Mouse (Mus musculus) lung, embryonic 16.5 days (tissue): ENCODE measurements around the gene Pkd1. TPM values are rescaled to one million over a fixed set of nuclear protein-coding genes. Genes with fewer than 3 reads are reported as not detected.

Experiments used
- ATAC-seq: fragments of 200-750 bp; cut with Nextera tagmentation; 2 replicates; pipeline ENCODE4 v1.8.0; 2017; ENCODE audit warnings: low read depth, mild to moderate bottlenecking, moderate library complexity
- H3K27ac ChIP-seq: fragments of 300-500 bp; sonication (generic); 2 replicates; pipeline ENCODE4 v1.5.1; 2014; ENCODE audit warnings: mild to moderate bottlenecking, control low read depth, low read length
- H3K27me3 ChIP-seq: fragments of 300-500 bp; sonication (generic); 2 replicates; pipeline ENCODE4 v1.6.1; 2014; ENCODE audit warnings: low read depth, low read length, mixed read lengths; ENCODE audit not compliant: control insufficient read depth, insufficient read depth
- H3K36me3 ChIP-seq: fragments of 300-500 bp; sonication (generic); 2 replicates; pipeline ENCODE4 v1.6.1; 2014; ENCODE audit warnings: low read length; ENCODE audit not compliant: control insufficient read depth, insufficient read depth
- H3K4me1 ChIP-seq: fragments of 300-500 bp; sonication (generic); replicated peaks from 2 replicates; pipeline ENCODE4 v1.6.1; 2014; ENCODE audit warnings: low read length, mixed read lengths; ENCODE audit not compliant: control insufficient read depth, insufficient read depth
- H3K4me2 ChIP-seq: fragments of 300-500 bp; sonication (generic); 2 replicates; pipeline ENCODE4 v1.6.1; 2014; ENCODE audit warnings: low read depth, low read length, control low read depth
- H3K4me3 ChIP-seq: fragments of 300-500 bp; sonication (generic); 2 replicates; pipeline ENCODE4 v1.5.1; 2014; ENCODE audit warnings: mild to moderate bottlenecking, low read length, control low read depth
- H3K9ac ChIP-seq: fragments of 300-500 bp; sonication (generic); 2 replicates; pipeline ENCODE4 v1.6.1; 2014; ENCODE audit warnings: low read length, control low read depth
- H3K9me3 ChIP-seq: fragments of 300-500 bp; sonication (generic); 2 replicates; pipeline ENCODE4 v1.6.1; 2016; ENCODE audit warnings: low read length; ENCODE audit not compliant: control insufficient read depth
- WGBS: fragments of 180-500 bp; shearing (Covaris S2); extraction: QIAGEN DNeasy Blood & Tissue Kit; methylation state at CpG from one replicate; pipeline ENCODE4 v1.1.7; 2014; 5-methylcytosine and 5-hydroxymethylcytosine counted together
- polyA plus RNA-seq: library from polyadenylated mRNA; unstranded; fragments of >200 nt; fragmentation: Nextera tagmentation; extraction: Ambion mirVana; gene quantifications from 2 replicates; pipeline ENCODE4 v1.2.1, GENCODE M21; 2015

Gene Pkd1
- polyA plus RNA-seq, 1 experiment from 2014 or later: 21.6 TPM

GRCm38 (mm10) chr17:24572651-24573245, 23.1 kb downstream of the Pkd1 start:
- ATAC-seq: no peak
- H3K27ac ChIP-seq: no peak overlapping the region
- H3K4me3 ChIP-seq: no peak overlapping the region
- H3K36me3 ChIP-seq: peaks cover 34% of the 10 kb centered on the region
- no peak overlapping the region for H3K9ac ChIP-seq
- no peak overlapping the region for H3K4me2 ChIP-seq
- H3K27me3 ChIP-seq: no peaks in the 10 kb centered on the region
- no peaks in the 10 kb centered on the region for H3K4me1 ChIP-seq
- 94% methylated on average over 12 of the region's 12 CpGs for WGBS
- no peaks in the 10 kb centered on the region for H3K9me3 ChIP-seq

GRCm38 (mm10) chr17:24573811-24574210, 24.2 kb downstream of the Pkd1 start:
- 92% methylated on average over 9 of the region's 9 CpGs for WGBS
- peaks cover 41% of the 10 kb centered on the region for H3K36me3 ChIP-seq
- no peaks in the 10 kb centered on the region for H3K27me3 ChIP-seq
- no peak overlapping the region for H3K4me2 ChIP-seq
- ATAC-seq: no peak
- H3K4me3 ChIP-seq: no peak overlapping the region
- no peaks in the 10 kb centered on the region for H3K9me3 ChIP-seq
- H3K27ac ChIP-seq: no peak overlapping the region
- H3K4me1 ChIP-seq: no peaks in the 10 kb centered on the region
- no peak overlapping the region for H3K9ac ChIP-seq

- Histone ChIP-seq H3K36me3 (peaks cover 60% of the 10 kb centered on the region), H3K4me3 (no peak overlapping the region), H3K4me1 (no peaks in the 10 kb centered on the region), H3K9me3 (no peaks in the 10 kb centered on the region), H3K27ac (no peak overlapping the region), H3K27me3 (no peaks in the 10 kb centered on the region), H3K9ac (no peak overlapping the region), H3K4me2 (no peak overlapping the region)
- ATAC-seq: no peak
- 95% methylated on average over 3 of the region's 3 CpGs for WGBS
Measured at GRCm38 (mm10) chr17:24579532-24579931, 29.9 kb downstream of the Pkd1 start.

- H3K27me3 ChIP-seq: no peaks in the 10 kb centered on the region
- no peak overlapping the region for H3K9ac ChIP-seq
- 100% methylated on average over 2 of the region's 2 CpGs for WGBS
- no peaks in the 10 kb centered on the region for H3K9me3 ChIP-seq
- no peak overlapping the region for H3K4me3 ChIP-seq
- H3K4me2 ChIP-seq: no peak overlapping the region
- H3K4me1 ChIP-seq: no peaks in the 10 kb centered on the region
- no peak overlapping the region for H3K27ac ChIP-seq
- H3K36me3 ChIP-seq: peaks cover 56% of the 10 kb centered on the region
- no peak for ATAC-seq
Measured at GRCm38 (mm10) chr17:24580287-24580686, 30.7 kb downstream of the Pkd1 start.

GRCm38 (mm10) chr17:24583599-24584460, 34.2 kb downstream of the Pkd1 start:
- peaks cover 59% of the 10 kb centered on the region for H3K36me3 ChIP-seq
- H3K27me3 ChIP-seq: no peaks in the 10 kb centered on the region
- no peak overlapping the region for H3K4me3 ChIP-seq
- ATAC-seq: peak; percentile 44
- 58% methylated on average over 5 of the region's 5 CpGs for WGBS
- H3K9me3 ChIP-seq: no peaks in the 10 kb centered on the region
- no peaks in the 10 kb centered on the region for H3K4me1 ChIP-seq
- no peak overlapping the region for H3K4me2 ChIP-seq
- no peak overlapping the region for H3K9ac ChIP-seq
- H3K27ac ChIP-seq: peak overlapping the region; percentile 60

GRCm38 (mm10) chr17:24584520-24584919, 34.9 kb downstream of the Pkd1 start:
- ATAC-seq: peak; percentile 27
- peak overlapping the region; percentile 60 for H3K27ac ChIP-seq
- no peak overlapping the region for H3K4me2 ChIP-seq
- H3K4me3 ChIP-seq: no peak overlapping the region
- H3K27me3 ChIP-seq: no peaks in the 10 kb centered on the region
- H3K9ac ChIP-seq: no peak overlapping the region
- H3K4me1 ChIP-seq: no peaks in the 10 kb centered on the region
- H3K9me3 ChIP-seq: no peaks in the 10 kb centered on the region
- 55% methylated on average over 3 of the region's 3 CpGs for WGBS
- peaks cover 55% of the 10 kb centered on the region for H3K36me3 ChIP-seq

GRCm38 (mm10) chr17:24586532-24586931, 36.9 kb downstream of the Pkd1 start:
- Histone ChIP-seq H3K27me3 (no peaks in the 10 kb centered on the region), H3K9ac (no peak overlapping the region), H3K27ac (no peak overlapping the region), H3K4me1 (no peaks in the 10 kb centered on the region), H3K9me3 (no peaks in the 10 kb centered on the region), H3K4me2 (no peak overlapping the region), H3K4me3 (no peak overlapping the region), H3K36me3 (peaks cover 47% of the 10 kb centered on the region)
- ATAC-seq: no peak
- 90% methylated on average over 4 of the region's 4 CpGs for WGBS

GRCm38 (mm10) chr17:24590943-24591342, 41.3 kb downstream of the Pkd1 start:
- Histone ChIP-seq H3K9me3 (no peaks in the 10 kb centered on the region), H3K27ac (no peak overlapping the region), H3K9ac (no peak overlapping the region), H3K27me3 (no peaks in the 10 kb centered on the region), H3K4me3 (no peak overlapping the region), H3K36me3 (peaks cover 60% of the 10 kb centered on the region), H3K4me2 (no peak overlapping the region), H3K4me1 (0 out of 2 replicates have a peak, but pooled peaks cover 3% of the 10 kb centered on the region)
- ATAC-seq: no peak
- WGBS: 73% methylated on average over 3 of the region's 3 CpGs

GRCm38 (mm10) chr17:24591695-24592094, 42.1 kb downstream of the Pkd1 start:
- 93% methylated on average over 5 of the region's 5 CpGs for WGBS
- H3K9ac ChIP-seq: no peak overlapping the region
- ATAC-seq: no peak

More at GRCm38 (mm10) chr17:24591695-24592094, 42.1 kb downstream of the Pkd1 start:
- H3K4me3 ChIP-seq: no peak overlapping the region
- no peak overlapping the region for H3K27ac ChIP-seq
- no peak overlapping the region for H3K4me2 ChIP-seq
- H3K4me1 ChIP-seq: 0 out of 2 replicates have a peak, but pooled peaks cover 3% of the 10 kb centered on the region
- peaks cover 61% of the 10 kb centered on the region for H3K36me3 ChIP-seq
- no peaks in the 10 kb centered on the region for H3K9me3 ChIP-seq
- no peaks in the 10 kb centered on the region for H3K27me3 ChIP-seq
